Mouse (Mus musculus): Measurements from ENCODE around the gene St8sia1. TPM values are rescaled to one million over a fixed set of nuclear protein-coding genes. Genes with fewer than 3 reads are reported as not detected.
"Not testable (repeated sequence)": the region's sequence is repeated elsewhere in the genome, so short reads cannot be mapped to it uniquely, and the experiment has no call there.

Gene St8sia1
- polyA plus RNA-seq (2015; fragmentation: Nextera tagmentation; extraction: Ambion mirVana) = 8.1 and 10.0 TPM in 2 replicates

GRCm38 (mm10) chr6:142964076-142964530 lies at the start of gene St8sia1:
St8sia1 (minus strand) TSS chr6:142964452.
- peak; percentile 58 for DNase-seq (ENCODE audit: low spot score)

DNA sequence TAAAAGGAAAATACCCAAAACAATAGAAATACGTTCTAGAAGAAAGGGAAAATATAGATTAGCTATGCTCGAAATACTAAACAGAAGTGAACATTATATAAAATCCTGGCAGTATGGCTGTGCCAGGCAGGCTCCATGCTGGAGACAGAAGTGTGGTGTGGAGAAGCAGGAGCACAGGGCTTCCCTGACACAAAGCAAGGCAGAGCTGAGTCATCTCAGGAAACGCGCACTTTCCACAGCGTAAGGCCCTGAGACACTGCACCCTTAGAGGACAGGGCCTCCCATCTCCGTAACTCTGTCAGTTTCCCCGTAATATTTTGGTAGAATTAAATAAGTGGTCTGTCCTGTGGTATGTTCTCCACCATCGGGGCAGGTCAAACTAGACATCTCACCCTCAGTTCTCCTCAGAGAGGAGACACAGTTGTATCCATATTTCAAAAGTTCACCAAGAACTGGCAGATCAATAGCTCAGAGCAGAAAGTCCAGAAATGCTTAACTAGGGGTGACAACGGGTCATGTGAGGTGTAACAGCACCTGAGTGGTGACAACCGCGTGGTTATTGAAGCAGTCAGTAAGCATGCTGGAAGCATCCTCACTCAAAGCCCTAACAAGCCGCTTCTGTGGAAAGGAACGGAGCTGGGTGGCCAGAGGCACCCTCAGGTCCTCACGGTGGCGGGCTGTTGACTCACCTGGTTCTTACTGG lies 48.4 kb upstream of the St8sia1 start:
- DNase-seq (ENCODE audit: low spot score) = no peak

DNA sequence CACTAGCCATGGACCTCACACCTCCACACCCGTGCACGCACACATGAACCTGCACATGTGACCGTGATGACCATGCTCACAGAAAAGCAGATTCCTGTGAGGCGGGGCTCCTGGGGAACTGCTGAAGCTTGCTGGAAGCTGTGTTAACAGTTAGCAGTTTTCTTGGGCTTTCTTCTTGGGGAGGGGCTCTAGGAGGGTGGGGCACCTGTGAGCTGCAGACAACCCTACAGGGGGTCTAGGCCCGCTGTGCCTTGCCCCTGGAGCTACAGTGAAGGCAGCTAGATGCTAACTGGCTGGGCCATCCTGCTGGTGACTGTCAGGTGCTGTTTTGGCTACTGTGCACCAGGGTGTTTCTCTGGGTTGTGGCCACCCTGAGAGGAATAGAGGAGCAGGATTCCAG lies 44.6 kb upstream of the St8sia1 start:
- DNase-seq (ENCODE audit: low spot score) = no peak

DNA sequence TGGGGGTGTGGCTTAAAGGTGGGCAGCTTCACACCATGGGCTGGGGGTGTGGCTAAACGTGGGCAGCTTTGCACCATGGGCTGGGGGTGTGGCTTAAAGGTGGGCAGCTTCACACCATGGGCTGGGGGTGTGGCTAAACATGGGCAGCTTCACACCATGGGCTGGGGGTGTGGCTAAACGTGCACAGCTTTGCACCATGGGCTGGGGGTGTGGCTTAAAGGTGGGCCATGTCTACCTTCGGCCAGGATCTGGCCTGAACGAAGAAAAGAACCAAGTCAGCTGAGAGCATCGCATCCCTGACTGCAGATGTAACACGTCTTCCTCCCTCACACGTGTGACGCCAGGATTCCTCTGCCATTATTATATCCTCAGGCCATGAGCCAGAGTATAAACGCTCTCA lies 41.0 kb upstream of the St8sia1 start:
- DNase-seq (ENCODE audit: low spot score) = not testable (repeated sequence)

DNA sequence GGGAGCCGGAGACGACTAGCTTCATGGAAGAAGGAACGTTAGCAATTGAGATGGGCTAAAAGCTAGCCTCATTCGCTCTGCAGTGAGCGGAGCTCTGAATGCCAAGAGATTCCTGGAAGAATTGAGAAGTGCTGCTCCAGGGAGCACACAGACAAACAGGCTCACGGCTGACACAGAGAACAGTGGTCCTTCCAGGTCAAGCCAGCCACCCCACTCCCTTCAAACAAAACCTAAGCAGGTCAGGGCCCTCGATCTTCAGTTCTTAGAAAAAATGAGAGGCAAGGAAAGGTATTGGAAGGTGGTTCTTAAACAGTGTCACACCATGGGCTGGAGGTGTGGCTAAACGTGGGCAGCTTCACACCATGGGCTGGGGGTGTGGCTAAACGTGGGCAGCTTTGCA lies 40.5 kb upstream of the St8sia1 start:
- DNase-seq (ENCODE audit: low spot score) = no peak

DNA sequence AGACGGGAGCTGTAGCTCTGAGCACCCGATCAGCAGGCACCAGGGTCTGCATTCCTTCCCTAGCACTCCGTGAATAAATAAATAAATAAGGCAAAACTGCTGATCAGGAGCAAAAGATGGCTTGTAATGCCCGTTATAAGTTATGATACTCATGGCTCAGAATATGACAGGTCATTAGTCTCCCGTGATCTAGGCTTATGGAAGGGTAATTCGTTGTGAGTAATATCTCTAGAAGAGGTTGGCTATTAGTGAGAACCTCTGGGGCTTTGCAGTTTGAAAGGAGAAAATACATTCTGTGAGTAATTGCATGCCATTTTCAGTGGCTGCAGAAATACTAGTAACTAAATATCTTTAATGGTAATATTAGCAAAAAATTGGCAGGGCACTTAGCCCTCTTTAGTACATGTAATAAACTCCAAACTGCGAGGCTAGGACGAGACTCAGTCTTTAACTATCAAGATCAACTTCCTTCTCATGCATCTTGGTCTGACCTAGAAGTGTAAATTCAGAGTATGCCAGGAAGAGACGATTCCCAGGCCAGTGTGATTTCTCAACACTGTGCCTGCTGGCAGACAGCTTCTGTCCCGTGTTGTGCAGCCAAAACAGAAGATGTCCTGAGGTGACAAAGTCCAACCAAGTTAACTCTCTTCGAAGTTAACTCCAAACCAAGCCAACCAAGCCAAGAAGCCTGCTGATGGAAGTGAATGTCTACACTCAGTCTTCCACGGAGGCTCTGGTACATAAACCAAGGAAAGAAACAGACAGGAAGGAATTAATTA lies 34.2 kb upstream of the St8sia1 start:
- no peak for DNase-seq (ENCODE audit: low spot score)

DNA sequence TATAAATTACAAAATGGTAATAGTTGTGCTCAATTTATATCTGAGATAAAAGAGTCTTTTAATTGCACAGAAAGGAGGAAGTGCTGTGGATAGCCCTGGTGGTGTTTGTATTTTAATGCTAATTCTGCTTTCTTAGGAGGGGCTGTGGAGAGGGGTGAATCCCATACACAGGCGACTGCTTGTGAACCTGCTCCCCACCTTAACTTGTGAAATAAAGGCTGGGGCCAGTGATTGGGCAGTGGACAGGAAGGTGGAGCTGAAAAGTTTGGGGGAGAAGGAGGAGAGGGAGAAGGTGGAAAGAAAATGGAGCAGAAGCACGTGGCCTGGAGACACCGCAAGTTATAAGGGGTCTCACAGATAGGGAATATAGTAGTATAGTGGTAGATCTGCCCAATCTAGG lies 32.6 kb upstream of the St8sia1 start:
- no peak for DNase-seq (ENCODE audit: low spot score)

GRCm38 (mm10) chr6:142995567-142995966 lies 31.3 kb upstream of the St8sia1 start:
- no peak for DNase-seq (ENCODE audit: low spot score)

- DNase-seq (ENCODE audit: low spot score) = no peak
Measured at GRCm38 (mm10) chr6:142994821-142995220, 30.6 kb upstream of the St8sia1 start.

DNA sequence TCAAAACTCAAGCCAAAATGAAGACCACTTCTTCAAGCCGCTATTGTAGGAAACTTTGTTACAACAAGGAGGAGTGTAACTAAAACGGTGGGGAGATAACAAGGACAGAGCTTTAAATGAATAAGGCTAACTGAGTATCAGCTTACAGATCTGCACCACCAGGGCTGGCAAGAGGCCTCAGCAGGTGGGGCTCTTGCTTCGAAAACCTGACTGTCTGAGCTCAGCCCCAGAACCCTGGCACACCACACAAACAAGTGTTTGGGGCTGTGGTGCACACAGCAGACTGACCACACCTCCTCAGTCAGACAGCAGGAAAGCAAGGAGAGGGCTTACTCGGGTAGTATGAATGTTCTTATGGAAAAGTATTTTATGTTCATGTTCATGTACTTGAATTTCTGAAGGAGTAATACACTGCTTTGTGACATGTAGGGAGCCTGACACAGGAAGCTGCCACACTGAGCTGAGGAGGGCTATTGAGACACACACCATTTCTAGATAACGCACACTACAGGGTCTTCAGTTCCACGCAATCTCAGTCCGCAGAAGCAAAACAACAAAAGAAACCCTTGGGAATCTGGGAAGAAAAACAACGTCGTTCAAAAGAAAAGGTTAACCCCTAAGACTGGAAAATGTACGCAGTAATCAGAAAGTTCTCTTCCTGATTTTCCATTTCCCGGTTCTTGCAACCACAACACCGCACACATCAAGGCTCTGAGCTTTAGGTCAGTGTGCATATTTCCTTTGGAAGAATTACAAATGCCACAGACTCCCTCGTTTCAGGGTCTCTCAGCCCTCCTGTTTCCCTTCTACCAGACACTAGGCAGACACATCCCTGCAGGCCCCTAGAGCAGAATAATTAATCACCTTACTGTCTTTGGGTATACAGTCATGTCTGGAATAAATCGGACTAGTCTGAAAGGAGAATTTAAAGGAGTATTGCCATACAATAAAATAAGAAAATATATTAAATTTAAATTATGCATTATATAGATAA lies 29.8 kb upstream of the St8sia1 start:
- DNase-seq (ENCODE audit: low spot score) = peak; percentile 54

GRCm38 (mm10) chr6:142992971-142993370 lies 28.7 kb upstream of the St8sia1 start:
- DNase-seq (ENCODE audit: low spot score) = no peak

GRCm38 (mm10) chr6:142992099-142992498 lies 27.8 kb upstream of the St8sia1 start:
- DNase-seq (ENCODE audit: low spot score) = no peak

DNA sequence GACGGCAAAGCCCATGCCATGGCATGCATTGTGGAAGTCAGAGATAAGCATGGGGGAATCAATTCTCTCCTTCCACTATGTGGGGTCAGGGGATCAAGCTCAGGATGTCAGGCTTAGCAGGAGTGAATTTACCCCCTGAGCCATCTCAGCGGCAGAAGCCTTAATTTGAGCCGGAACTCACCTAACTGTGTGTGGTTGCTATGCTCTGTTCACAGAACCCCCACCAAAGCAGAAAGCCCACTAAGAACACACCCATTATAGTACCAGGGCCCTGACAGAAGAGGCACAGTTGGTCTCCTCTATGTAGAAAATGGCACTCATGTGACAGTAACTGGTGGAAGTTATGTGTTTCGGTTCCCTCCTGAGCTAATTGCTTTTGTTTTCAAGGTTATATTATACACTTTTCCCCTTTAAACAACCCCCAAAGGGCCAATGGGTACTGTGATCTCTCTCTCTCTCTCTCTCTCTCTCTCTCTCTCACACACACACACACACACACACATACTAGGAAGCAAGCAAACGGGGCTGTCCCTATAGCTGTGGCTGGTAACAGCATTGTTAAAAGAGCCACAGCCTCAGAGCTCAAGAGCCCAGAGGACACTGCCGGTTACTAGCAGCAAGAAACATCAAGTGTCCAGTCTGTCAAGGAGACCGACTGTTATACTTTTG lies 27.3 kb upstream of the St8sia1 start:
- DNase-seq (ENCODE audit: low spot score) = no peak

- no peak for DNase-seq (ENCODE audit: low spot score)
Measured at GRCm38 (mm10) chr6:142990516-142990915, 26.3 kb upstream of the St8sia1 start.

- no peak for DNase-seq (ENCODE audit: low spot score)
Measured at GRCm38 (mm10) chr6:142989495-142989894, 25.2 kb upstream of the St8sia1 start.

- DNase-seq (ENCODE audit: low spot score) = peak; percentile 79
Measured at GRCm38 (mm10) chr6:142988753-142989152, 24.5 kb upstream of the St8sia1 start.

- DNase-seq (ENCODE audit: low spot score) = no peak
Measured at GRCm38 (mm10) chr6:142988231-142988630, 24.0 kb upstream of the St8sia1 start.

- DNase-seq (ENCODE audit: low spot score) = no peak
Measured at GRCm38 (mm10) chr6:142987616-142988015, 23.4 kb upstream of the St8sia1 start.

GRCm38 (mm10) chr6:142986706-142987105 lies 22.5 kb upstream of the St8sia1 start:
- DNase-seq (ENCODE audit: low spot score) = not testable (repeated sequence)

DNA sequence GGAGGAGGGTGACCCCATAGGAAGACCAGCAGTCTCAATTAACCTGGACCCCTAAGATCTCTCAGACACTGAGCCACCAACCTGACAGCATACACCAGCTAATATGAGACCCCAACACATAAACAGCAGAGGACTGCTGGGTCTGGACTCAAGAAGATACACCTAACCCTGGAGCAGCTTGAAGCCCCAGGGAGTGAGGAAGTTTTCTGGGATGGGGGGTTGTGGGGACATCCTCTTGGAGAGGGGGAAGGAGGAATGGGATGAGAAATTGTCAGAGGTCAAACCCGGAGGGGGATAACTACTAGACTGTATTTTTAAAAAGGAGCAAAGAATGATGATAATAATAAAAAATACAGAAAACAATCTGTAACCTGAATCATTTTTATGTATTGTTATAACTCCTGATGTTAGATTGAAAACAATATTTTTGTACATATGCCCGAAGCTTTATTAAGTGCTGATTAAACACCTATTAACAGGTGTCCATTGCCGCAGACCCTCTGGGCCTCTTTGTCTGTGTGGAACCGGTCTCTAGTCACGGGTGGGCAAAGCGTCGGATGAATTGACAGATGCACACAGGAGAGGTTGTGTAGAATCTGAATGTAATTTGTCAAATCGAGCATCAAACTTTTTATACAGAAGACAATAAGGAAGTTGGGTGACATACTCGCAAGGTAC lies 21.4 kb upstream of the St8sia1 start:
- DNase-seq (ENCODE audit: low spot score) = not testable (repeated sequence)

Data from thymus, postnatal 0 days (tissue).